Mouse (Mus musculus) embryonic facial prominence, embryonic 14.5 days (tissue): ENCODE results near the gene Sbds. TPM values are rescaled to one million over a fixed set of nuclear protein-coding genes. Genes with fewer than 3 reads are reported as not detected.

Experiments used
- ATAC-seq: fragments of 200-750 bp; cut with Nextera tagmentation; 2 replicates; pipeline ENCODE4 v1.8.0; 2017; ENCODE audit warnings: low read depth, moderate number of reproducible peaks, moderate TSS enrichment
- DNase-seq: peaks from one replicate; pipeline ENCODE4 v3.0.0-alpha.2; 2015; ENCODE audit warnings: low spot score
- H3K27ac ChIP-seq: fragments of 300-500 bp; sonication (generic); replicated peaks from 2 replicates; pipeline ENCODE4 v1.5.1; 2014; ENCODE audit warnings: low read depth, mild to moderate bottlenecking, low read length, moderate library complexity
- H3K27me3 ChIP-seq: fragments of 300-500 bp; sonication (generic); replicated peaks from 2 replicates; pipeline ENCODE4 v1.6.1; 2014; ENCODE audit warnings: low read length; ENCODE audit not compliant: control insufficient read depth, insufficient read depth
- H3K36me3 ChIP-seq: fragments of 300-500 bp; sonication (generic); 2 replicates; pipeline ENCODE4 v1.6.1; 2014; ENCODE audit warnings: low read length, mixed read lengths; ENCODE audit not compliant: control insufficient read depth, insufficient read depth
- H3K4me1 ChIP-seq: fragments of 300-500 bp; sonication (generic); 2 replicates; pipeline ENCODE4 v1.6.1; 2014; ENCODE audit warnings: antibody characterized with exemption, low read length; ENCODE audit not compliant: control insufficient read depth, insufficient read depth
- H3K4me2 ChIP-seq: fragments of 300-500 bp; sonication (generic); 2 replicates; pipeline ENCODE4 v1.6.1; 2014; ENCODE audit warnings: low read depth, mild to moderate bottlenecking, low read length, moderate library complexity, mixed read lengths
- H3K4me3 ChIP-seq: fragments of 300-500 bp; sonication (generic); 2 replicates; pipeline ENCODE4 v1.5.1; 2014; ENCODE audit warnings: low read depth, mild to moderate bottlenecking, low read length
- H3K9ac ChIP-seq: fragments of 300-500 bp; sonication (generic); 2 replicates; pipeline ENCODE4 v1.6.1; 2014; ENCODE audit warnings: low read depth, mild to moderate bottlenecking, low read length, moderate library complexity, mixed read lengths
- H3K9me3 ChIP-seq: fragments of 300-500 bp; sonication (generic); 2 replicates; pipeline ENCODE4 v1.6.1; 2016; ENCODE audit warnings: low read length; ENCODE audit not compliant: control insufficient read depth
- WGBS: fragments of 180-500 bp; shearing (Covaris S2); extraction: QIAGEN DNeasy Blood & Tissue Kit; methylation state at CpG from one replicate; pipeline ENCODE4 v1.1.7; 2014; 5-methylcytosine and 5-hydroxymethylcytosine counted together
- polyA plus RNA-seq: library from polyadenylated mRNA; unstranded; fragments of >200 nt; fragmentation: Nextera tagmentation; extraction: Ambion mirVana; gene quantifications from 2 replicates; pipeline ENCODE4 v1.2.1, GENCODE M21; 2014

The Sbds gene
- polyA plus RNA-seq, 1 experiment from 2014 or later: 54.3 TPM

- H3K9ac ChIP-seq: peak overlapping the region; percentile 99
- ATAC-seq (no peak), DNase-seq (no peak)
- H3K36me3 ChIP-seq: 0 out of 2 replicates have a peak, but pooled peaks cover 5% of the 10 kb centered on the region
- 51% methylated on average over 2 of the region's 2 CpGs for WGBS
- no peak overlapping the region for H3K27ac ChIP-seq
- H3K4me2 ChIP-seq: peak overlapping the region; percentile 77
- peak overlapping the region; percentile 99 for H3K4me3 ChIP-seq
- no peaks in the 10 kb centered on the region; the same call in 1 of the 2 replicates for H3K9me3 ChIP-seq
- no peaks in the 10 kb centered on the region for H3K27me3 ChIP-seq
- peaks cover 17% of the 10 kb centered on the region for H3K4me1 ChIP-seq
Measured at GRCm38 (mm10) chr5:130221316-130221715, 34.0 kb downstream of the Sbds start.

- H3K9me3 ChIP-seq: no peaks in the 10 kb centered on the region; the same call in 1 of the 2 replicates
- H3K9ac ChIP-seq: no peak overlapping the region
- no peak for DNase-seq
- ATAC-seq: no peak
- WGBS: 90% methylated on average over 5 of the region's 5 CpGs
- peaks cover 9% of the 10 kb centered on the region for H3K4me1 ChIP-seq
- peaks cover 15% of the 10 kb centered on the region for H3K36me3 ChIP-seq
- no peak overlapping the region for H3K27ac ChIP-seq
- H3K27me3 ChIP-seq: no peaks in the 10 kb centered on the region
- H3K4me3 ChIP-seq: no peak overlapping the region
- H3K4me2 ChIP-seq: no peak overlapping the region
Measured at GRCm38 (mm10) chr5:130218336-130218735, 37.0 kb downstream of the Sbds start.

GRCm38 (mm10) chr5:130217406-130217805 lies 37.9 kb downstream of the Sbds start:
- Histone ChIP-seq H3K4me2 (no peak overlapping the region), H3K36me3 (peaks cover 24% of the 10 kb centered on the region), H3K4me1 (peaks cover 5% of the 10 kb centered on the region; the same call in 1 of the 2 replicates), H3K27me3 (no peaks in the 10 kb centered on the region), H3K9ac (no peak overlapping the region), H3K9me3 (no peaks in the 10 kb centered on the region; the same call in 1 of the 2 replicates), H3K4me3 (no peak overlapping the region), H3K27ac (no peak overlapping the region)
- WGBS: 88% methylated on average over 4 of the region's 4 CpGs
- DNase-seq (no peak), ATAC-seq (no peak)

- Histone ChIP-seq H3K36me3 (peaks cover 30% of the 10 kb centered on the region), H3K4me2 (no peak within 1 kb of the TSS), H3K27me3 (no peaks in the 10 kb centered on the region), H3K9me3 (no peaks in the 10 kb centered on the region; the same call in 1 of the 2 replicates), H3K27ac (no peak within 1 kb of the TSS), H3K4me1 (peaks cover 5% of the 10 kb centered on the region; the same call in 1 of the 2 replicates), H3K4me3 (no peak within 1 kb of the TSS), H3K9ac (no peak within 1 kb of the TSS)
- 85% methylated on average over 7 of the region's 7 CpGs for WGBS
- ATAC-seq: no peak
- no peak for DNase-seq
Measured at GRCm38 (mm10) chr5:130216781-130217180, 38.5 kb downstream of the Sbds start, which contains the start of gene Tmem248. Gene Tmem248, plus strand, starts transcription at chr5:130217081.

- H3K36me3 ChIP-seq: peaks cover 64% of the 10 kb centered on the region
- H3K27me3 ChIP-seq: no peaks in the 10 kb centered on the region
- no peaks in the 10 kb centered on the region for H3K4me1 ChIP-seq
- H3K27ac ChIP-seq: no peak overlapping the region
- ATAC-seq (no peak), DNase-seq (no peak)
- H3K9me3 ChIP-seq: no peaks in the 10 kb centered on the region; the same call in 1 of the 2 replicates
- no peak overlapping the region for H3K4me2 ChIP-seq
- WGBS: 84% methylated on average over 11 of the region's 11 CpGs
- H3K9ac ChIP-seq: no peak overlapping the region
- H3K4me3 ChIP-seq: no peak overlapping the region
Measured at GRCm38 (mm10) chr5:130212956-130213355, 42.4 kb downstream of the Sbds start.

- DNase-seq (no peak), ATAC-seq (no peak)
- 96% methylated on average over 4 of the region's 4 CpGs for WGBS
- no peaks in the 10 kb centered on the region for H3K27me3 ChIP-seq
- no peak overlapping the region for H3K27ac ChIP-seq
- H3K9me3 ChIP-seq: no peaks in the 10 kb centered on the region
- no peaks in the 10 kb centered on the region for H3K4me1 ChIP-seq
- peaks cover 56% of the 10 kb centered on the region for H3K36me3 ChIP-seq
- no peak overlapping the region for H3K4me2 ChIP-seq
- no peak overlapping the region for H3K4me3 ChIP-seq
- H3K9ac ChIP-seq: no peak overlapping the region
Measured at GRCm38 (mm10) chr5:130207299-130207698, 48.0 kb downstream of the Sbds start.

GRCm38 (mm10) chr5:130205441-130206023 lies 49.8 kb downstream of the Sbds start:
- H3K36me3 ChIP-seq: peaks cover 48% of the 10 kb centered on the region
- H3K4me1 ChIP-seq: no peaks in the 10 kb centered on the region
- H3K4me3 ChIP-seq: no peak overlapping the region
- H3K9me3 ChIP-seq: no peaks in the 10 kb centered on the region
- H3K9ac ChIP-seq: no peak overlapping the region
- ATAC-seq: no peak
- WGBS: 86% methylated on average over 3 of the region's 3 CpGs
- no peaks in the 10 kb centered on the region for H3K27me3 ChIP-seq
- no peak overlapping the region for H3K4me2 ChIP-seq
- no peak for DNase-seq
- no peak overlapping the region for H3K27ac ChIP-seq

- Histone ChIP-seq H3K4me2 (no peak overlapping the region), H3K4me1 (no peaks in the 10 kb centered on the region), H3K27me3 (no peaks in the 10 kb centered on the region), H3K36me3 (peaks cover 43% of the 10 kb centered on the region), H3K4me3 (no peak overlapping the region), H3K9me3 (no peaks in the 10 kb centered on the region), H3K9ac (no peak overlapping the region), H3K27ac (no peak overlapping the region)
- WGBS: 72% methylated on average over 6 of the region's 6 CpGs
- no peak for DNase-seq
- ATAC-seq: no peak
Measured at GRCm38 (mm10) chr5:130204560-130204959, 50.8 kb downstream of the Sbds start.

GRCm38 (mm10) chr5:130203948-130204347 lies 51.4 kb downstream of the Sbds start:
- Histone ChIP-seq H3K27ac (no peak overlapping the region), H3K9ac (no peak overlapping the region), H3K4me3 (no peak overlapping the region), H3K36me3 (peaks cover 41% of the 10 kb centered on the region), H3K27me3 (no peaks in the 10 kb centered on the region), H3K4me2 (no peak overlapping the region), H3K4me1 (no peaks in the 10 kb centered on the region), H3K9me3 (no peaks in the 10 kb centered on the region)
- DNase-seq (no peak), ATAC-seq (no peak)
- WGBS: 77% methylated on average over 4 of the region's 4 CpGs
